In the genomic region with DNA sequence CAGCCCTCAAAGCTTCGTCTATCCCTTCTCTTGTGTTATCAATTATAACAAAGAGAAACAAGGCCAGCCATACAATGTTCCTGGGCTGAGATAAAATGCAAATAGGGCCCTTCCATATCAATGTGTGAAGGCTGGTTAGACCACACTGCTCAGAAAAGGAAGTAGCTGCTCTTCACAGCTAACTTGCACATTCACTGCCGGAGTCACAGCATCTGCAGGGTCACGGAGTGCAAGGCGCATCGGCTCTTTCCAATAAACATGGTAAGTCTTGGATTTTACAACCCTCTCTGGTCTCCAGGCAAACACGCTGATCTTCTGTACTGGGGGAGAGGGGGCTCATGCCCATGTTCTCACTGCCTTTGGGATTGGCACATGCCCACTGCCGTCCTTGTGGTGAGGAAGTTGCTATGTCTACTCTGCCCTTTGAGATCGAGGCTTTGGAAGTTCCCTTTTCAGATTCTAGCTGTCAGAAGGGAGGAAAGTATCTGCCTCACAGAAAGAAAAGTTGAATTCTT, we compare ENCODE assay signal across 10 mouse cellular contexts. TPM values are rescaled to one million over a fixed set of nuclear protein-coding genes. Genes with fewer than 3 reads are reported as not detected.
DNase-seq lines count a peak whose midpoint lies in the region; ATAC-seq and TF ChIP-seq lines count a peak whose summit lies in the region.
"Had no signal": no experiment of that assay in that cellular context is flagged by ENCODE, and none has a peak within 500 bp of the region (broad histone marks: within the 10 kb centered on the region; RNA-seq: fewer than 3 reads in every experiment).

Gene Fyb (plus strand): TSS at position 201 of the 515 bp plus-strand sequence.

- no peak for ATAC-seq in hindbrain, embryonic 11.5 days (ENCODE audit: low FRiP score)
- no peak for ATAC-seq in frontal cortex, adult (ENCODE audit: low TSS enrichment)

- H3K9ac ChIP-seq in hindbrain, embryonic 11.5 days (ENCODE audit: low read depth, low read length) = no peak within 1 kb of the TSS

- H3K27me3 ChIP-seq in myocyte (ENCODE audit: control insufficient read depth, insufficient read depth, insufficient read length) = peaks cover 10% of the 10 kb centered on the region
- H3K27me3 ChIP-seq in hindbrain, embryonic 11.5 days (ENCODE audit: control insufficient read depth, insufficient read depth, low read length) = no peaks in the 10 kb centered on the region

- H3K27ac ChIP-seq in hindbrain, embryonic 11.5 days (ENCODE audit: low read depth, low read length) = no peak within 1 kb of the TSS

- intact Hi-C loops in heart, postnatal 25 days (cut with DNase I) = no loop called here

- H3K4me1 ChIP-seq in hindbrain, embryonic 11.5 days (replicated peaks; ENCODE audit: control insufficient read depth, insufficient read depth, low read length) = no peaks in the 10 kb centered on the region

- H3K4me3 ChIP-seq in myocyte = no peak within 1 kb of the TSS
- no peak within 1 kb of the TSS for H3K4me3 ChIP-seq in hindbrain, embryonic 11.5 days (ENCODE audit: low read depth, low read length)

- H3K4me2 ChIP-seq in myocyte (ENCODE audit: low read depth) = no peak within 1 kb of the TSS
- H3K4me2 ChIP-seq in hindbrain, embryonic 11.5 days (replicated peaks; ENCODE audit: low read depth, low read length) = no peak within 1 kb of the TSS

- H3K79me2 ChIP-seq in myocyte (ENCODE audit: control insufficient read depth, insufficient read depth) = no peaks in the 10 kb centered on the region

- DNase-seq in layer of hippocampus, adult 9-11 months = peak; percentile 8
- no peak for DNase-seq in layer of hippocampus, adult 9-10 months (ENCODE audit: low spot score)
- DNase-seq in adrenal gland, adult 8-10 months = no peak
- no peak for DNase-seq in heart, postnatal 25 days (ENCODE audit: low spot score)
- DNase-seq in hindbrain, embryonic 11.5 days (ENCODE audit: low spot score) = no peak
- DNase-seq in testis, postnatal 10 days (ENCODE audit: low spot score) = no peak
- DNase-seq: cerebellum, postnatal 36 days had no signal

- no peaks in the 10 kb centered on the region for H3K36me3 ChIP-seq in myocyte (ENCODE audit: control insufficient read depth, insufficient read depth)
- no peaks in the 10 kb centered on the region for H3K36me3 ChIP-seq in hindbrain, embryonic 11.5 days (ENCODE audit: control insufficient read depth, insufficient read depth, low read length)

- H3ac ChIP-seq in myocyte (ENCODE audit: control insufficient read depth, insufficient read length) = no peak within 1 kb of the TSS

- no peak for TF ChIP-seq POLR2A in myocyte (IDR thresholded peaks at IDR 0.05; ENCODE audit: insufficient read length, low read depth)

- WGBS in hindbrain, embryonic 11.5 days = 82% methylated on average over 8 of the region's 8 CpGs

- no peaks in the 10 kb centered on the region for H3K9me3 ChIP-seq in hindbrain, embryonic 11.5 days (ENCODE audit: control insufficient read depth, low read length)

TF ChIP-seq in myocyte, 11 proteins besides CTCF, POLR2A, EP300 and RAD21:
- no peak for TF ChIP-seq E2F4 (IDR thresholded peaks at IDR 0.05; ENCODE audit: insufficient read depth)
- TF ChIP-seq MYOD1 (IDR thresholded peaks at IDR 0.05; ENCODE audit: control insufficient read depth in 1 of 3, insufficient read length in 2 of 3, low read depth in 2 of 3) = no peak
- TF ChIP-seq CEBPB (IDR thresholded peaks at IDR 0.05; ENCODE audit: insufficient read depth, poor library complexity, severe bottlenecking) = no peak
- no peak for TF ChIP-seq TCF3 (IDR thresholded peaks at IDR 0.05; ENCODE audit: insufficient read length, low read depth)
- TF ChIP-seq MAX (IDR thresholded peaks at IDR 0.05; ENCODE audit: low read depth) = no peak
- TF ChIP-seq TCF12 (IDR thresholded peaks at IDR 0.05; ENCODE audit: insufficient read depth, poor library complexity, severe bottlenecking) = no peak
- no peak for TF ChIP-seq MYOG (IDR thresholded peaks at IDR 0.05; ENCODE audit: control insufficient read depth in 1 of 3, insufficient read depth in 1 of 3, insufficient read length in 2 of 3, low read depth in 2 of 3)
- TF ChIP-seq REST (IDR thresholded peaks at IDR 0.05; ENCODE audit: insufficient read depth, insufficient read length) = no peak
- no peak for TF ChIP-seq USF1 (IDR thresholded peaks at IDR 0.05; ENCODE audit: low read depth)
- no peak for TF ChIP-seq POLR2AphosphoS2 (IDR thresholded peaks at IDR 0.05; ENCODE audit: insufficient read length, low read depth)
- no peak for TF ChIP-seq SRF (IDR thresholded peaks at IDR 0.05; ENCODE audit: control insufficient read depth, insufficient read length, low read depth)
TF ChIP-seq in myocyte: peak in this region for 0.

RNA-seq across cellular contexts. Expression of gene Fyb, which starts in this region (rescaled TPM):
- total RNA-seq in adrenal gland, adult 8-10 months (2022) = 10 to 100 TPM; 19.1 to 48.4 (median 40.8) TPM
- 10 to 100 TPM; 36.3 to 37.6 TPM for total RNA-seq in heart, postnatal 25 days (2021)
- polyA plus RNA-seq in myocyte (2012; fragmentation: generic; extraction: Trizol) = 129 TPM
- 4.8 and 5.8 TPM in 2 replicates for polyA plus RNA-seq in hindbrain, embryonic 11.5 days (2014; fragmentation: Nextera tagmentation; extraction: Ambion mirVana)
- total RNA-seq: ES-E14 had no signal

Comparison
In these comparisons a context has a peak if more than half of its experiments do, and no peak if none do; other contexts are left out.
1. RNA of gene Fyb (polyA plus RNA-seq): 129 TPM in myocyte (single experiment); 4.8 to 5.8 TPM in hindbrain, embryonic 11.5 days; every median in the first group is over 10 times any median in the second.